Mouse (Mus musculus) gastrocnemius, postnatal 4 days (tissue): ENCODE measurements at regions not wholly inside any gene's neighbourhood (a gene's known extent, or its start where the extent isn't known, plus 50 kb on each side); places are given as distances from the start of the nearest gene placed in this dataset. TPM values are rescaled to one million over a fixed set of nuclear protein-coding genes. Genes with fewer than 3 reads are reported as not detected.

Experiments
- DNase-seq, 2 experiments: peaks; one replicate each; pipeline ENCODE4 v3.0.0; 2021 to 2022; ENCODE audit warnings: low spot score in 2 of 2, mixed read lengths in 2 of 2
- microRNA-seq: library from miRNA; unstranded; fragments of <30 nt; microRNA quantifications from one replicate; pipeline ENCODE4 v1.2.0, GENCODE M21; 2021

DNA sequence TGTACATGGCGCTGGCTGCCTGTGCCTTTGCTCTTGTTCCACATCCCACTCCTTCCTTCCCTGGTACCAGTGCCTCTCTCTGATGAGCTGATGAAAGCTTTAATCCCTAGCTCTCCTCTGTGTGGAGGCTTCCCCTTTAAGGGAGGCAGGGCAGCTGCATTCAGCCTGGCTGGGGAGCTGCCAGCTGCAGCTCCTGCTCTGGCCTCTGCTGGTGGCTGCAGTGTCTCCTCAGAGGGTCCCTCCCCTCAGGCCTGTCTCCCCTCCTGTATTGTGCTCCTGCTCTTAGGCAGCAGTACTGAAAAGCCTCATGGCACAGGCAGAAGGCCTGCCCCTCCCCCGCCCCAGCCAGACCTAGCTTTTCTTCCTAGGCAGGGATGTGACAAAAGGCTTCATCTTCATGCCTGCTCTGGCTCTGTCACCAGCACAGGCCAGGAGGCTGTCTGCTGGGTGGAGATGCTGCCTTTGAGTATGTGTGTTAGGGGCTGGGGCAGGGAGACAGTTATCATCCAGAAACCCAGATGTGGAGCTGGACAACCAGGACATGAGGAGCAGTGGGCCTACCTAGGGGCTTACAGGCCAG lies 97.7 kb upstream of the Zcchc13 start:
- peak in 1 of 2 experiments; percentile 14 for DNase-seq

DNA sequence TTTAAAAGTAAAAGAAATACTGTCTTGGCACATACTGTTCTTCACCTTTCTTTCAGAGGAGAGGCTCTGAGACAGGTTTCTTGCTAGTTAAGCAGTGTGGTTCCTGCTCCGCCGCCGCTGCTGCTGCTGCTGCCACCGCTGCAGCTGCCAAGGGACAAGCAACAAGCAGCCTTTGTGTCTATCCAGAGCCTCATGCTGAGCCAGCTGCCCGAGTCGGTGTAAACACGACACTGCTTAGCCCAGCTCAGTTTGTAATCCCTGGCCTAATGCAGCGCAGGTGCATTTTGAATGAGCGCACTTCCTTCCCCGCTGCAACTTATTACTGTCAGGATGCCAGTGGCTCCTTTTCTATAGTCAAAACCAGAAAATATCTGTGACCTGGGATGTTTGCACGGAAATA lies 97.1 kb upstream of the Zcchc13 start:
- peak in 1 of 2 experiments; percentile 14 for DNase-seq

DNA sequence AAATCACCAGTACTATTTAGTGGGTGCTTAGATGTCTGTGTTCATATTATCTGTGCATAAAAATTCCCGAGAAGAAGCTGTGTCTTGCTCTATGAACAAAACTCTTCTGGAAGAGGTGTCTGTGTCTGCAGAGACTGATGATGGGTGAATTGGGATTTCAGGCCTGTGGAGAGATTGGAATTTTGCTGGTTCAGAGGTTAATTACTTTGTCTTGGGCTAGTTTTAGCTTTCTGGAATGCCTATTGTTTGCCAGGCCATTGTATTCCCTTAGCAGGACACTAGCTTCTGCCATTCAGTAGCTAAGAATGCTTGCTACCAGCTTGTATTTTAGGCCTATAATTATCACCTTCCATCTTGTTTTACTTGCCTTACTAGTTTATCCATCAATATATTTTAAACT lies 96.6 kb upstream of the Zcchc13 start:
- no peak for DNase-seq

DNA sequence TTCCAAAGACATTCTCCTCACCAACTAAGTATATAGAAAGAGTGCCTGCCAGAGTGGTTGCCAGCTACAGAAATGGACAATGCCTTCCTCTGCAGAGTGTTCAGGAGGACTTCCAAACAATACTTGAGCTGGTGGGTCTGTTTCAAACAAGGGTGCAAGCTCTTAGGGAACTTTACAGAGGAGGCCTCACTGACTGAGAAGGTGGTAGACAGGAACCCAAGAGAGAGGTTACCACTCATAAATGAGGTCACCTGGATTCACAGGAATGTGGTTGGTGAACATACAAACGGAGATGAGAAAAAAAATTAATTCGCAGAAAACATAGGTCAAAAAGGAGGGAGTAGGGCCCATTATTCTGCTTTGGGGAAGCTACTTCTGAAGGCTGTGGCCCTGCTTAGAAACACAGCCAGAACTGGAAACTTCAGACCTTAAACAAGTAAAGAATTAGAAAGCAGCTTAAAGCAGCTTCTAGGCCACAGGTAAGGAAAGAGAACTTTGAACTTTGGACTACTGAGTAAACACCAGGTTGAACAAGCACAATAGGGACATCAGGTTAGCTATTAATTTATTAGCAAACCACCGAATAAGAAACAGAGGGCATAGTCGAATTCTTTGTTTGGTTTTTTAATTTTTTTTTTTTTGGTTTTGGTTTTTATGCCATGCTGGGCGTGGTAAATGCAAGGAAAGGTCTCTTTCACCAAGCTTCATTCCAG lies 83.7 kb upstream of the Zcchc13 start:
- no peak for DNase-seq

DNA sequence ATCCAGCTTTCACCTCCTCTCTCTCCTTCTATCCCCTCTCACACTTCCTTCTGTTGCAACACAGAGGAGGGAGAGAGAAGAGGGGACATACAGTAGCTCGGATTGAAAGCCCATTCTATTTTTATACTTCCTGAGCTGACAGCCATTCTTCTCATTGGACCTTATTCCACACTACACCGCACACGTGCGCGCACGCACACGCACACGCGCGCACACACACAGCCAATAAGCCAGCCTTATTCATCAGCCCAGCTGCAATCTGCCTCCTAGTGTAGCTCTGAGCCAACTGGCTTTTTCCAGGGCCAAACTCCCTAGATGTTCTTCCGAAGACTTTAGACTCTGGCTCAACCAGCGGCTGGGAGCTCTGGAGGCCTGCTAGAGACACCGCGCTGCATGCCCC lies 79.1 kb upstream of the Zcchc13 start:
- peak in 1 of 2 experiments; percentile 36 for DNase-seq

DNA sequence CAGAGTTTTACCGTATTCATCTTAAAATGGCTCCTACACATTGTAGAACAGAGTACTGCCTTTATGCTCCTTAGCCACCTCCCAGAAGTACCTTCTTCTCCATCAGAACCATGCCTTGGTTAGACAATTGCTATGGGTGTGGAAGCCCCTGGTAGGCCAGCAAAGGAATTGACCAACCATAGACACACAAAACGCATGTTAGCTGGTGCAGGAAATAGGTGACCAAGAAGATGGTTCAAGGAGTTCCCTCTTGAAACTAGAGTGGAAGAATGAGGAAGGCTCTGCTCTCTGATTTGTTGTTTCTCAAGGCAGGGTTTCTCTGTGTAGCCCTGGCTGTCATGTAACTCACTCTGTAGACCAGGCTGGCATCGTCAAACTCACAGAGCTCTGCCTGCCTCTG lies 77.2 kb upstream of the Zcchc13 start:
- DNase-seq: no peak

DNA sequence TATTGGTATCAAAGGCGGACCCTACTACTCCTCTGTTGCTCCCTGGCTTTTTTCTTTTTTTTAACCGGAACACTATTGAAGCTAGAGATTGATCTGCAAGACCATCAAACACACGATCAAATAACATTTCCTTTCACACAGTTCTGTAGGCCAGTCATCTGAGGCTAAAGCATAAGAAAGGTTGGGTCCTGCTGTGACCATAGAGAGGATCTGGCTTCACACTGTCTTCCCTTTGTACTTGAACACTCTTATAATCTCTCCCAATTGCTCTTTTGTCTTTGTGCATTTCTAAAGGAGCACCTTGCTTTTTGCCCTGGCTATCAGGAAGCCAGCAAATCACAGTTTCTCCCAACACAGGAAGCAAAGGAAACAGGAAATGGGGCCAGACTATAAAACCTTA lies 76.8 kb upstream of the Zcchc13 start:
- no peak for DNase-seq

DNA sequence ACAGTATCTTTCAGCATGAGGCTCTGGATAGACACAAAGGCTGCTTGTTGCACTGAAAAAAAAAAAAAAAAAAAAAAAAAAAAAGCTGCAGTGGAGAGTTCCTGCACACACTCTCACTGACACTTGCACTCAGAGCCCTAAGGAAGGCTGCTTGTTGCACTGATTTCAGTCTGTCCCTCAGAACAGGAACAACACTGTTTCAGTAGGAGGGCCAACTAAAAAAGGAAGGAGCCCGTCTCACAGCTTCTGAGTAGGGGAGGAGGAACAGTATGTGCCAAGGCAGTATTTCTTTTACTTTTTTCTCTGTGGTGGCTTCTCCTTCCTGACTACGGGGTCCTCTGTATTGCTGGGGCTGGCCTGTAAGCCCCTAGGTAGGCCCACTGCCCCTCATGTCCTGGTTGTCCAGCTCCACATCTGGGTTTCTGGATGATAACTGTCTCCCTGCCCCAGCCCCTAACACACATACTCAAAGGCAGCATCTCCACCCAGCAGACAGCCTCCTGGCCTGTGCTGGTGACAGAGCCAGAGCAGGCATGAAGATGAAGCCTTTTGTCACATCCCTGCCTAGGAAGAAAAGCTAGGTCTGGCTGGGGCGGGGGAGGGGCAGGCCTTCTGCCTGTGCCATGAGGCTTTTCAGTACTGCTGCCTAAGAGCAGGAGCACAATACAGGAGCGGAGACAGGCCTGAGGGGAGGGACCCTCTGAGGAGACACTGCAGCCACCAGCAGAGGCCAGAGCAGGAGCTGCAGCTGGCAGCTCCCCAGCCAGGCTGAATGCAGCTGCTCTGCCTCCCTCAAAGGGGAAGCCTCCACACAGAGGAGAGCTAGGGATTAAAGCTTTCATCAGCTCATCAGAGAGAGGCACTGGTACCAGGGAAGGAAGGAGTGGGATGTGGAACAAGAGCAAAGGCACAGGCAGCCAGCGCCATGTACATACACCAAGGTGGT lies 75.1 kb upstream of the Zcchc13 start:
- peak in 1 of 2 experiments; percentile 10 for DNase-seq

DNA sequence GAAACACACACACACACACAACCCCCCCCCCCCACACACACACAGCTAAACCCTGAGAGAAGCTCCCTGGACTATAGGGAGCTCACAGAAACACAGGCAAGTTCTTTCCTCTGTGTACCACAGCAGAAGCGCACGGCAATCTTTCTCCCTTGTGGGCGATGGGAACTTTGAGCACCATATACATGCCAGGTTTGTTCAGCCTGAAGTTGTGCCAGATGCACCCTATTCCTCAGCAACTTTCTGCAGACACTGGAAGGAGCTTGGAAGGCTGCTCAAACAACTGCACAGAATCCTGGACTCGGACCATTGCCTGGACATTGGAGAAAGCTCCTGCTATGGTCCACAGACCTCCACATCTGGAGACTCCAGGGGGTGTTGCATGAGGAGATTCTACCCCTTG lies 74.3 kb upstream of the Zcchc13 start:
- no peak for DNase-seq

DNA sequence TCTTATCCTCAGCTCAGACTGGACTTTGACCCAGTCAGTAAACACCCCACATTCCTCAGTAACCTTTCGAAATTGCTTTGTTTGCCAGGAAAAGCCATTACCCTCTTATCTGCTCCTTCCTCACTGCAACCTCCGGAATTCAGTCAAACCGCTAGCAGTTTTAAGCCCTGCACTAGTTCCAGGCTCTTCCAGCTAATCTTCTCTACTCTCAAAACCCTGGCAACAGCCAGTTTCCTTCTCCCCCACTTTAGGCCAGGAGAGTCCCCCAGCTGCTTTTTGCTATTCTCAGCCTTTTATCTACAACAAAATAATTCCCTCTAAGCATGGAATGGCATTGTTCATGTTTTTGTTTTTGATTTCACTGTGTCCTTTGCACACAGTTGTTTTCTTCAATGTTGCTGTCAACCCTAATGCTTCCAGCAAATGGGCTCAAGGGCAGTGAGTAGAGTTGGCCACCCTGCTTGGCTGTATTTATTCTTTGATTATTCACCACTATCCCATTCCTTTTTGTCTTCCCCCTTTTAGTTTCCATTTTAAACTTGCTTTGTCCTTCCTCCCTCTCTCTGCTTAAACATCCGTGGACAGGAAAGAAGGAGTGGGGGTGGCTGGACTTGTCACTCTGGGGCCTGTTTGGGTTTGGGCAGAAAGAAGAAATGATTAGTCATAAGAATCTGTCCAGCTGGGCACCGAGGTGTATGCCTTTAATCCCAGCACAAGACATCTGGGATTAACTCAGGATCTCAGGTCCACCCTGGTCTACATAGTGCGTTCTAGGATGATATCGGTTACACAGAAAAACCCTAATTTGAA lies 73.5 kb upstream of the Zcchc13 start:
- no peak for DNase-seq

DNA sequence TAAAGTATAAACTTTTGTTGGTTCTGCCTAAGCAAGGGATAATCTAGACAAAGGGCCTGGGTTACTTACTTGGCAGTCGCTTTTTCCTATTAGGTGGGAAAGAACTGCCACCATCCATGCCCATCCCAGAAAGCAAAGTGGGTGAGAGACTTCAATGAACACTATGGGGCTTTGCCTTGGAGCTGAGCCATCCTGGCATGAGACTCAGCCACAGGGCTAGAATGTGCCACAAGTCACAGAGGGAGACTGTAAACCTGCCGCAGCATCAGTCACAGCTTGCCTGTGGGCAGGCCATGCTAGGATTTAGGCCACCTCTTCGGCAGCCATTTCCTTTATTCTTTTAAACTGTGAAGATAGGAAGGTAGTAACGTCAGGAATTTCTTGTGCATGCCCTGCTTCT lies 72.9 kb upstream of the Zcchc13 start:
- no peak for DNase-seq

DNA sequence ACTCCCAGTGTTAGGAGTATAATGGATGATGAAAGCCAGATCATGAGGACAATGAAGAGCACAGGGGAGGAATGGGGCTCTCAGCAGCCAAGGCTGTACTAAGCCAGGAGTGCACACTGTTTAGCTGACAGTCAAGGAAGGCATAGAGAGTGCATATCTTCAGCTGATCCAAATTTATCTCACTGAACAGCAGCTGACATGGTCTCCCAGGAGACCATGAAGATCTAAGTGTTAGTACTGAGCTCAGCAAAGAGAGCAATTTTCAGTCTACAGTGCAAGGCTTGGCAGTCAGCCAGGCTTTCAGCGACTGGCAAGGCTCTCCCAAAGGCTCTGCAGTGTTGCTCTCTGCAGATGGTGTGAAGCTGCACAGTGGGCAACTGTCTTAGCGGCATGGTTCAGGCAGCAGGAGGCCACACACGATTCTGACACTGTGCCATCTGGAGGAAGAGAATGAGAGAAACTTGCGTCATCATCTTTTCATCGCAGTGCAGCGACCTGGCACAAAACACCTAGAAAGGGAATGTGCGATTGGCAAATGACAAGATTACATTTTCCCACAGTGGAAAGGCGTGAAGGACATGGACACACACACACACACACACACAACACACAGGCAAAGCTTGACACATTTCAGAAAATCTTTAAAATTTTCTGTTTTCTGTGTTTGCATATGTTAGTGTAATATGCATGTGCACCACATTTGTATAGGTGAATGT lies 66.7 kb upstream of the Zcchc13 start:
- peak; percentile 41 to 56 for DNase-seq

DNA sequence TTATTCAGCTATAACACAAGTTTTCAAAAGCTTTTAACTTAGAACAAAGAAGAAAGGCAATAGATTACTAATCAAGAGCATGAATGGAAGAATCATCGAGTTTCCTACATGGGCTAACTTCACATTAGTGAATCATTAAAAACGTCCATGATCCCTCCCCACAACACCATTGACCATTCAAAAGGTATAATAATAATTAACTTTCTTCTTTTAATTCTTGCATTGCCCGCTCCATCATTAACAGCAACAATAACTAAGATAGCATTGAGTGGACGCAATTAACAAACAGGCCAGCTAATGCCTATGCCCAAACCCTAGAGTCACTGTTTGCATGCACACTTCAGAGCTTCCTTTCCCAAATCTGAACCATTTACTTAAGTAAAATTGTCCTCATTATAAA lies 57.0 kb upstream of the Zcchc13 start:
- DNase-seq: no peak

DNA sequence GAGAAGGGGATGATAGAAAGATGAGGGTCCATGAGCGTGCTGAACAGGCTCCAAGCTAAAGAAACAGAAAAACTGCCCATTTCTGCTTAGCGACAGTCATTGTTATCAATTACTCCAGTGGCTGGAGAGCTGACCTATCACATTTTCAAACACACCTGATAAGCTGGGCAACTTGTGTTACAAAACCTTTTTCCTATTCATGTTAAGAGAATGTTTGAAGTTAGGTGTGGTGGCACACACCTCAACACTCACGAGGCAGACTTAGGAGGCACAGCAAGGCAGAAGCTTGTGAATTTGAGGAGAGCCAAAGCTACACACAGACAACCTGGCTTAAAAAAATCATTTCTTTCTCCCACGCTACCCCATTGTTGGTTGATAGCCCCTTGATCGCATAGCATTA lies 50.9 kb upstream of the Zcchc13 start:
- DNase-seq: no peak

Small RNA genes in the stretch of these regions (microRNA-seq; reads per million reads assigned to microRNA genes)
- gene Mir374b (not detected), gene Mir374c (not detected), gene Mir421 (377 reads per million, percentile 63 among the genes with 10 or more reads in this experiment)
